Comparison of ENCODE assay signal across 11 mouse cellular contexts in the genomic region with DNA sequence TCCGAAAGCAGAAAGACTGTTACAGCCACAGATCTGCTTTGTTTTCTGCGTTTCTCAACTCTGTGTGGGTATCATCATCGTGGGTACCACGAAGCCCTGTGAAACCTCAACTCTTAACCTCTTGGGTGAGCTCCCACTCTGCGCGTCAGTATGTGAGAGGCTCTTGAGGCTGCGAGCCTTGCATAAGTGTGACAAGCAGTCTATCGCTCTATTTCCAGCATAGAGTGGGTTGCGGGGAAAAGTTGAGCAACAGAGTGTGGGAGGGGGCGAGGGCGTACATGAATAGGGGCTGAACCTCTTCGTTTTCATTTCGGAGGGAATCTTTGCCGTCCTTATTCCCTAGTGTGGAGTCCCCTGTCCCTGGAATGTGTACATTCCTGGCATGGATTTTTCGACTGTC. TPM values are rescaled to one million over a fixed set of nuclear protein-coding genes. Genes with fewer than 3 reads are reported as not detected.
A peak's percentile ranks its signal among the peaks of the same experiment; 100 is the strongest.
DNase-seq lines count a peak whose midpoint lies in the region; ATAC-seq lines count a peak whose summit lies in the region.
"Had no signal": no experiment of that assay in that cellular context is flagged by ENCODE, and none has a peak within 500 bp of the region (broad histone marks: within the 10 kb centered on the region; RNA-seq: fewer than 3 reads in every experiment).

No protein-coding gene starts in this region.

- DNase-seq in embryo, embryonic 10.5 days (ENCODE audit: low spot score) = peak; percentile 17
- DNase-seq in embryo, embryonic 9.5 days (ENCODE audit: extremely low spot score) = no peak
- peak; percentile 23 to 25 for DNase-seq in layer of hippocampus, adult 8-10 months (ENCODE audit: low spot score in 2 of 2)
- DNase-seq in layer of hippocampus, postnatal 10 days (ENCODE audit: low spot score in 2 of 2) = no peak
- DNase-seq in midbrain, embryonic 14.5 days = no peak
- DNase-seq in adrenal gland, adult 2 months = no peak

- H3K9me3 ChIP-seq in heart, embryonic 16.5 days (replicated peaks; ENCODE audit: control insufficient read depth, low read length) = no peaks in the 10 kb centered on the region
- no peaks in the 10 kb centered on the region for H3K9me3 ChIP-seq in lung, embryonic 16.5 days (ENCODE audit: control insufficient read depth, low read length)
- H3K9me3 ChIP-seq in midbrain, embryonic 14.5 days (ENCODE audit: control insufficient read depth, low read length) = no peaks in the 10 kb centered on the region
- H3K9me3 ChIP-seq: hindbrain, embryonic 15.5 days had no signal

- H3K4me2 ChIP-seq in heart, embryonic 16.5 days (ENCODE audit: low read depth, low read length) = peak overlapping the region; percentile 59
- H3K4me2 ChIP-seq in lung, embryonic 16.5 days (ENCODE audit: low read depth, low read length) = peak overlapping the region; percentile 48
- H3K4me2 ChIP-seq in midbrain, embryonic 14.5 days (ENCODE audit: low read length) = no peak overlapping the region
- H3K4me2 ChIP-seq: hindbrain, embryonic 15.5 days; midbrain, embryonic 13.5 days had no signal

- no peaks in the 10 kb centered on the region for H3K27me3 ChIP-seq in heart, embryonic 16.5 days (ENCODE audit: control insufficient read depth, insufficient read depth, low read length)
- no peaks in the 10 kb centered on the region for H3K27me3 ChIP-seq in lung, embryonic 16.5 days (ENCODE audit: control insufficient read depth, insufficient read depth, low read depth, low read length)
- H3K27me3 ChIP-seq in midbrain, embryonic 14.5 days (ENCODE audit: control insufficient read depth, insufficient read depth, low read length) = no peaks in the 10 kb centered on the region
- H3K27me3 ChIP-seq: hindbrain, embryonic 15.5 days; midbrain, embryonic 13.5 days had no signal

- no peaks in the 10 kb centered on the region for H3K36me3 ChIP-seq in heart, embryonic 16.5 days (ENCODE audit: control insufficient read depth, insufficient read depth)
- no peaks in the 10 kb centered on the region for H3K36me3 ChIP-seq in lung, embryonic 16.5 days (ENCODE audit: control insufficient read depth, insufficient read depth, low read length)
- no peaks in the 10 kb centered on the region for H3K36me3 ChIP-seq in midbrain, embryonic 14.5 days (ENCODE audit: control insufficient read depth, insufficient read depth, low read length)
- H3K36me3 ChIP-seq: hindbrain, embryonic 15.5 days; midbrain, embryonic 13.5 days had no signal

- 0 out of 2 replicates have a peak overlapping the region, but pooled peaks have one; percentile 41 for H3K9ac ChIP-seq in heart, embryonic 16.5 days (ENCODE audit: low read length)
- H3K9ac ChIP-seq in lung, embryonic 16.5 days (ENCODE audit: low read length) = 0 out of 2 replicates have a peak overlapping the region, but pooled peaks have one; percentile 11
- no peak overlapping the region for H3K9ac ChIP-seq in midbrain, embryonic 14.5 days (replicated peaks; ENCODE audit: low read length)
- H3K9ac ChIP-seq: hindbrain, embryonic 15.5 days; midbrain, embryonic 13.5 days had no signal

- peak overlapping the region; percentile 37 for H3K4me3 ChIP-seq in heart, embryonic 16.5 days (ENCODE audit: low read length)
- H3K4me3 ChIP-seq in lung, embryonic 16.5 days (ENCODE audit: low read length) = peak overlapping the region; percentile 35
- H3K4me3 ChIP-seq in midbrain, embryonic 14.5 days (replicated peaks; ENCODE audit: low read depth, low read length) = no peak overlapping the region
- H3K4me3 ChIP-seq: hindbrain, embryonic 15.5 days; midbrain, embryonic 13.5 days had no signal

- H3K27ac ChIP-seq in heart, embryonic 16.5 days (ENCODE audit: low read length) = no peak overlapping the region
- no peak overlapping the region for H3K27ac ChIP-seq in lung, embryonic 16.5 days (ENCODE audit: low read length)
- no peak overlapping the region for H3K27ac ChIP-seq in midbrain, embryonic 14.5 days (replicated peaks; ENCODE audit: low read depth, low read length)
- H3K27ac ChIP-seq: hindbrain, embryonic 15.5 days; midbrain, embryonic 13.5 days had no signal

- no peak for ATAC-seq in heart, embryonic 16.5 days (replicated peaks; ENCODE audit: extremely low read depth, insufficient read depth, low FRiP score)
- peak; percentile 71 for ATAC-seq in lung, embryonic 16.5 days (ENCODE audit: low read depth)
- ATAC-seq in midbrain, embryonic 14.5 days (ENCODE audit: low FRiP score, low TSS enrichment) = no peak
- ATAC-seq: midbrain, embryonic 13.5 days had no signal

- 48% methylated on average over 15 of the region's 15 CpGs for WGBS in heart, embryonic 16.5 days
- WGBS in lung, embryonic 16.5 days = 35% methylated on average over 15 of the region's 15 CpGs
- WGBS in midbrain, embryonic 14.5 days = 85% methylated on average over 15 of the region's 15 CpGs

- H3K4me1 ChIP-seq in heart, embryonic 16.5 days (ENCODE audit: control insufficient read depth, insufficient read depth, low read length) = 0 out of 2 replicates have a peak, but pooled peaks cover 4% of the 10 kb centered on the region
- no peaks in the 10 kb centered on the region for H3K4me1 ChIP-seq in lung, embryonic 16.5 days (replicated peaks; ENCODE audit: control insufficient read depth, insufficient read depth, low read length)
- no peaks in the 10 kb centered on the region for H3K4me1 ChIP-seq in midbrain, embryonic 14.5 days (ENCODE audit: control insufficient read depth, insufficient read depth, low read length)
- H3K4me1 ChIP-seq: hindbrain, embryonic 15.5 days; midbrain, embryonic 13.5 days had no signal

RNA-seq across cellular contexts. Expression of a gene that starts 44.1 kb away (rescaled TPM):
- 10 to 100 TPM; 46.0 to 52.8 (median 49.5) TPM for total RNA-seq in layer of hippocampus, adult 8-10 months (2022)
- 10 to 100 TPM; 42.8 to 46.9 TPM for total RNA-seq in layer of hippocampus, postnatal 10 days (2021)
- 3.8 and 4.0 TPM in 2 replicates for polyA plus RNA-seq in heart, embryonic 16.5 days (2015; fragmentation: Nextera tagmentation; extraction: Ambion mirVana)
- 6.1 and 7.0 TPM in 2 replicates for polyA plus RNA-seq in lung, embryonic 16.5 days (2015; fragmentation: Nextera tagmentation; extraction: Ambion mirVana)
- 9.6 and 10.9 TPM in 2 replicates for polyA plus RNA-seq in midbrain, embryonic 14.5 days (2014; fragmentation: Nextera tagmentation; extraction: Ambion mirVana)
- 1 to 10 TPM in 1 of 2 experiments, not detected in 1; 1.6 TPM for total RNA-seq in adrenal gland, adult 2 months (2021)
- polyA plus RNA-seq in adrenal gland, adult 2 months (2012; rRNA removed) = 0.69 and 1.3 TPM in 2 replicates
- total RNA-seq: common myeloid progenitor, adult 5-6 weeks had no signal

Comparison
In these comparisons a context has a peak if more than half of its experiments do, and no peak if none do; other contexts are left out.
1. DNase-seq: peak in embryo, embryonic 10.5 days (single experiment) and layer of hippocampus, adult 8-10 months (2 of 2); none in embryo, embryonic 9.5 days (single experiment), layer of hippocampus, postnatal 10 days (0 of 2), midbrain, embryonic 14.5 days (single experiment) and adrenal gland, adult 2 months (single experiment).